Mouse (Mus musculus) heart, adult 2 months (tissue): ENCODE measurements at regions not wholly inside any gene's neighbourhood (a gene's known extent, or its start where the extent isn't known, plus 50 kb on each side); places are given as distances from the start of the nearest gene placed in this dataset.

Source experiments
- CTCF ChIP-seq: fragments of 200-600 bp; IDR thresholded peaks from 2 replicates; pipeline ENCODE4 v1.8.1; 2022; ENCODE audit warnings: antibody characterized with exemption, mild to moderate bottlenecking, moderate library complexity
- EP300 ChIP-seq: fragments of 200-500 bp; IDR thresholded peaks from 2 replicates; pipeline ENCODE4 v1.6.1; 2011; ENCODE audit warnings: low read depth, low read length, control low read depth; ENCODE audit not compliant: insufficient read depth
- POLR2A ChIP-seq: fragments of 200-500 bp; IDR thresholded peaks from 2 replicates; pipeline ENCODE4 v1.6.1; 2011; ENCODE audit warnings: mild to moderate bottlenecking, low read depth, low read length, control low read depth; ENCODE audit not compliant: insufficient read depth

DNA sequence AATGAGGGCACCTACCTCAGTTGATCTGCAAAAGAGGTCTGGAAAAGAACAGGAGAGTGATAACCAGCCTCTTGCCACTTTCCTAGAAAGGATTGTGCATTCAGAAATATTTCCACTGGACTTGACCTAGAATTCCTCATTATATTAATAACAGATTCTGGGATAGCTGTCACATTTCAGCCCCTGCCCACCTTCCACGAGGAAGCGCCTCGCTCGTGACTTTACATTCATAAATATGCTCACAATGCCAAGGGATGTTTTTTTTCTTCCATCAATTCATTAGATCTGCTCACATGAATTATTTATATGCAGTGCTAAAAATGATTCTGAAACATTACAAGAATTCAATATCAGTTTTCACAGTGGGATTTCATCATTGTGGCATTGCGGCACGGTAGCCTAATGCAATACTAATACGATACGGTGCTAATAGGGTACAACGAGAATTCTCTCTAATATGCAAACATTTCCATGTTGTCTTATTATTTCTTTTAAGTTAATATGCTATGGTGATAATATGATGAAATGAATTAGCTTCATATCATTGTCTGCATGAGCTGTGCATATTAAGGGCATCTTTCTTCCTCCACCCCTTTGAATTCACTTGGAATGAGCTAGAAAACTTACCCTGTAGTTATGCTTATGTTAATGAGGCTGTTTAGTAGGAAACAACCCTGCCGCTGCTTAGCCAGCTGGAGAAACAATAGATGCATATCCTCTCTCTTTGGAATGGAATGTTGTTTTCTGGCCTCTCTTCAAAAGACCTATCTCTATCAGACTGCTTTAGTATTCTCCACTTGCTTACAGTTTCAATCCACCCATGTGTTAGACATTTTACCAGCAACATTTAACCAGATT is 235.8 kb upstream of the Ptbp2 start:
- no peak for TF ChIP-seq CTCF
- TF ChIP-seq EP300, result no peak
- no peak for TF ChIP-seq POLR2A
